Mouse (Mus musculus) midbrain, embryonic 10.5 days (tissue): ENCODE data around the gene Gna14. TPM values are rescaled to one million over a fixed set of nuclear protein-coding genes. Genes with fewer than 3 reads are reported as not detected.

Source experiments
- DNase-seq: peaks from one replicate; pipeline ENCODE4 v3.0.0-alpha.2; 2017; ENCODE audit warnings: low spot score
- H3K27ac ChIP-seq: fragments of 300-500 bp; sonication (generic); replicated peaks from 2 replicates; pipeline ENCODE4 v1.5.1; 2016; ENCODE audit warnings: mild to moderate bottlenecking
- H3K27me3 ChIP-seq: fragments of 300-500 bp; sonication (generic); 2 replicates; pipeline ENCODE4 v1.6.1; 2016; ENCODE audit warnings: low read depth, mild to moderate bottlenecking; ENCODE audit not compliant: poor library complexity, severe bottlenecking
- H3K36me3 ChIP-seq: fragments of 300-500 bp; sonication (generic); 2 replicates; pipeline ENCODE4 v1.6.1; 2016; ENCODE audit warnings: mild to moderate bottlenecking, moderate library complexity
- H3K4me1 ChIP-seq: fragments of 300-500 bp; sonication (generic); 2 replicates; pipeline ENCODE4 v1.6.1; 2016
- H3K4me3 ChIP-seq: fragments of 300-500 bp; sonication (generic); 2 replicates; pipeline ENCODE4 v1.5.1; 2016; ENCODE audit warnings: mild to moderate bottlenecking, moderate library complexity
- H3K9me3 ChIP-seq: fragments of 300-500 bp; sonication (generic); replicated peaks from 2 replicates; pipeline ENCODE4 v1.6.1; 2016; ENCODE audit warnings: mild to moderate bottlenecking
- WGBS: fragments of 180-500 bp; shearing (Covaris S2); methylation state at CpG from one replicate; pipeline ENCODE4 v1.1.7; 2016; 5-methylcytosine and 5-hydroxymethylcytosine counted together
- polyA plus RNA-seq: library from polyadenylated mRNA; unstranded; fragments of >200 nt; fragmentation: Nextera tagmentation; extraction: Ambion mirVana; gene quantifications from 2 replicates; pipeline ENCODE4 v1.2.1, GENCODE M21; 2016

The Gna14 gene
- polyA plus RNA-seq, 1 experiment from 2014 or later = 0.58 TPM

DNA sequence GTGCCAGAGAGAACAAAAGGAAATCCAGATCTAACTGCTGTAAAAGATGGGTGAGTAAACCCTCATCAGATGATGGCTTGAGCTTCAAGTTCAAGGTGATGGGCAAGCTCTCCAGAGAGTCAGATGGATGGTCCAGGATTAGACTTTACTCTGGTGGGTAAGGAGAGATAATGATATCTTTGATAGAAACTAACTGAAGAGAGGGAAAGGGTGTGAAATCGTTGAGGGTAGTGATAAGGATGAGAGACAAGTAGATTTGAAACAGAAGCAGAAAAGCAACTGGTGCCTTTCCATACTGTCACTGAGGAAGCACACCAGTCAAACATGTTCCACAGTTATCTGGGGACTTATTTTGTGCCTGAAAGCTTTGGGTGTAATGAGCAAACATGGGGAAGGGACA lies 56.9 kb downstream of the Gna14 start:
- H3K4me1 ChIP-seq = peaks cover 13% of the 10 kb centered on the region
- WGBS = 88% methylated on average over 1 of the region's 1 CpGs

DNA sequence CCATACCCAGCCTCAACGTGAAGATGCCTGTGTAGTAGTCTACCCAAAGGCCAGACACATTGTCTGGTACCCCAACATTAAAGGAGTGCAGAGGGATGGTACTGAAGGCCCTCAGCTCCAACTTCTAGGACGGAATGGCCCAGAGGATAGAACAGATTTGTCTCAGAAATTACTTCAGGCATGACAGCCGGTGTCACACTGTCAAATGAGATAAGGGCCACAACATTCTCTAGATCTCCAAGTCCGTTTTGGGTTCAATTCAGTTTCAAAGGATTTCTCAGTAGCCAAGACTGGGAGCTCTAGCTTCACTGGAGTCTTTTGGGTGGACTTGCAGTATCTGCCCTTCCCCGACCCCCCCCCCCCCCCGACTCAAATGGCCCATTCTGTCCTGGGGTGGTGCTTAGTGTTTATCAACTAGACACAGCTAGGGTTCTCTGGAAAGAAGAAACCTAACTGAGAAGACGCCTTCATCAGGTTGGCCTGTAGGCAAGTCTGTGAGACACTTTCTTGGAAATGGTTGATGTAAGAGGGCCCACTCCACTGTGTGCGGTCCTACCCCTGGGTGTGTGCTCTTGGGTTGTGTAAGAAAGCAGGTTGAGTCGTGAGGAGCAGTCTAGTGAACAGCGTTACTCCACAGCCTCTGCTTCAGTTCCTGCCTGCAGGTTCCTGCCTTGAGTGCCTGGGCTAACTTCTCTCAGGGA lies 59.4 kb downstream of the Gna14 start:
- no peak overlapping the region for H3K27ac ChIP-seq
- WGBS = 90% methylated on average over 10 of the region's 10 CpGs
- H3K9me3 ChIP-seq = no peaks in the 10 kb centered on the region
- no peaks in the 10 kb centered on the region for H3K27me3 ChIP-seq
- no peaks in the 10 kb centered on the region for H3K36me3 ChIP-seq
- no peak for DNase-seq
- no peak overlapping the region for H3K4me3 ChIP-seq
- peaks cover 13% of the 10 kb centered on the region for H3K4me1 ChIP-seq

More for the DNA sequence above, 56.9 kb downstream of the Gna14 start:
- no peak overlapping the region for H3K27ac ChIP-seq
- no peaks in the 10 kb centered on the region for H3K27me3 ChIP-seq
- H3K36me3 ChIP-seq = no peaks in the 10 kb centered on the region
- DNase-seq = no peak
- H3K4me3 ChIP-seq = no peak overlapping the region
- no peaks in the 10 kb centered on the region for H3K9me3 ChIP-seq

DNA sequence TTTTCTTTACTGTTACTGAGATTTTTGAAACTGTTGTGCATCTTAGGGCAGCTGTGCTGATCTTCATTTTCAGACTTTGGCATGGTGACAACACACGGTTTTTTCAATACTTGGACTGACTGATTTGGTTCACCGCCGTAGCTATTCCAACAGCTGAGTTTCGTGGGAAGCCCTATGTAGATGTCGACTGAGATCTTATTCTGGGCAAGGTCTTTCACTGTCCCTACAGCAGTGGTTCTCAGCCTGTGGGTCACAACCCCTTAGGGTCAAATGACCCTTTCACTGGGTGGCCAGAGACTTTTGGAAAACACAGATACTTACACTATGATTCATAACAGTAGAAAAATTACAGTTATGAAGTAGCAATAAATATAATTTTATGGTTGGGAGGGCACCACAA lies 60.5 kb downstream of the Gna14 start:
- Histone ChIP-seq H3K4me1 (peaks cover 11% of the 10 kb centered on the region), H3K9me3 (no peaks in the 10 kb centered on the region), H3K4me3 (no peak overlapping the region), H3K27ac (no peak overlapping the region), H3K36me3 (no peaks in the 10 kb centered on the region), H3K27me3 (no peaks in the 10 kb centered on the region)
- DNase-seq = no peak
- 92% methylated on average over 5 of the region's 5 CpGs for WGBS

DNA sequence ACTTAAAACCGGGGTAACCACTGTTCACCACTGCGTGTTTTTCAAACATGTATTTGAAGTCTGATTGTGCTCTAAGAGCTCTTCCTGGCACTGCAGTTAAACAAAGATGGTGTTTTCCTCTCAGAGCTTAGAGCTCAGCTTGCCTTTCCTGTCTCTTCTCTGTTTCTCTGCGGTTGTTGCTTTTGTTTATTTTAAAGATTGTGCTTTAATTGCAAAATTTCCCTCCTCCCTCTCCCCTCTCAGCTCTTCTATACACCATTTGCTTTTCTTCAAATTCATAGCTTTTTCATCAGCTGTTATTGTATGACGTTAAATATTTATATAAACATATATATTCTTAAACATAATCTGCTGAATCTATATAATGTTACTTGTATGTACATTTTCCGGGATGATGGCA lies 66.5 kb downstream of the Gna14 start:
- WGBS = 77% methylated on average over 5 of the region's 5 CpGs
- H3K9me3 ChIP-seq = no peaks in the 10 kb centered on the region
- DNase-seq = no peak
- H3K4me1 ChIP-seq = peaks cover 10% of the 10 kb centered on the region
- H3K27ac ChIP-seq = no peak overlapping the region
- peaks cover 8% of the 10 kb centered on the region; the same call in 1 of the 2 replicates for H3K27me3 ChIP-seq
- no peak overlapping the region for H3K4me3 ChIP-seq
- no peaks in the 10 kb centered on the region for H3K36me3 ChIP-seq

DNA sequence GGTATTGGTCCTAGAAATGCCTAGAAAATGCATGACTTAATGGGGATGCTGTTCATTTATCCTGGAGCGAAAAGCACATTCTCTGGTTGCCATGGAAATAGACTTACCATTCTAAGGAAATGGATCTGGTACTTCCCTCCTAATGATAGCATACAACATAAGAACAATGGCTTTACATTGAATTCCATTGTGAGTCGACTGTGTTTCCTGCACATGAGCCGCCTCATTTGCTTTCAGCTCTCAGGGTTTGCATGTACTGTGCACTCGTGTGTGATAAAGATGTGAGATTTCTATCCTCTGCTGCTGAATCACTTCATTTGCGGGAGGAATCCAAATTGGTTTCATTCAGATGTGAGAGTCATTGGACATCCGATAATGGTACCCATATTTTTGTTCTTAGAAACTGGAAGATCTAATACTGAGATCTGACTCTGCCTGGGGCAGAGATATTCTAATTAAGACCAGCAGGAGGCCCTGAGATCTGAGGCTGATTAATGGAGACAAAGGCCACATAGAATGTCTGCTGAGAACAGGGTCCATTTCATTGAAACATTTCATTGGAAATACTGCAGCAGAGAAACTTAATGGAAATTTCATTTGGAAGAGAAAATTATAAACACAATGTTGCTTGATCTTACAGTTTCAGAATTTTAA lies 71.3 kb downstream of the Gna14 start:
- Histone ChIP-seq H3K27ac (no peak overlapping the region), H3K9me3 (no peaks in the 10 kb centered on the region)

DNA sequence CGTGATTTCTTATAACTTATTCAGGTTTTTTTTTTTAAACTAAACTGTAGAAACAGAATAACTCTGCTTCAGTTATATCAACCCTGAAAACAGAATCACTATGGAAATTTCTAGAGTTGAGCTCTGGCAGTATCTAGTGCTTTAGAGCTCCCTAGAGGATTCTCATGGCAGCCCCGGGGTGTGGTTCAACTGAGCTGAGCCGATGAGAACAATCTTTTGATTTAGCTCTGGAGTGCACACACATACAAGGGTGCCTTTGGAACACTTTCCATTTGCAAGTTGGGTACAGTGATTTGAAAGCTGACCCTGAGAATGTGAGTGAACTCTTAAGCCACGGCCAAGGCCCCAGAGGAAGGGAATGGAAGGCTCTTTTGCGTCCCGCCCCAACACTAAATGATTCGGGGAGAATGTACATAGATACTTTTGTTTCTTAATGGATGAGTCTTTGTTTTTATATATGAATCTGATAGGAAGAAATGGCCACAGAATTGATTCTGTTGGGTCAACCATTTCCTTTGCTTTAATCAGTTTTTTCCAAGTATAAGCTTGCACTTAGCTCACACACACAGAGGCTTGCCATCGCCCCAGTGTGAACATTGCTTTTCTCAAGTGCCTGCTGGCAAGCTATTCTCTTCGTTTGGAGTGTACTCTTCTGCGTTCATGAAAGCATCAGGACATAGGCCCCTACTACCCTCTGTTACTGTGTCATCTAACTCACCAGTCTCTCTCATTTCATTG lies 75.0 kb downstream of the Gna14 start:
- Histone ChIP-seq H3K27ac (no peak overlapping the region), H3K9me3 (no peaks in the 10 kb centered on the region), H3K36me3 (no peaks in the 10 kb centered on the region), H3K27me3 (peaks cover 5% of the 10 kb centered on the region; the same call in 1 of the 2 replicates), H3K4me3 (no peak overlapping the region), H3K4me1 (peaks cover 14% of the 10 kb centered on the region)
- WGBS = 89% methylated on average over 10 of the region's 10 CpGs
- DNase-seq = no peak

More for the DNA sequence above, 71.3 kb downstream of the Gna14 start:
- 27% methylated on average over 6 of the region's 6 CpGs for WGBS
- no peak overlapping the region for H3K4me3 ChIP-seq
- peaks cover 12% of the 10 kb centered on the region; the same call in 1 of the 2 replicates for H3K27me3 ChIP-seq
- H3K4me1 ChIP-seq = peaks cover 14% of the 10 kb centered on the region
- DNase-seq = no peak
- no peaks in the 10 kb centered on the region for H3K36me3 ChIP-seq

DNA sequence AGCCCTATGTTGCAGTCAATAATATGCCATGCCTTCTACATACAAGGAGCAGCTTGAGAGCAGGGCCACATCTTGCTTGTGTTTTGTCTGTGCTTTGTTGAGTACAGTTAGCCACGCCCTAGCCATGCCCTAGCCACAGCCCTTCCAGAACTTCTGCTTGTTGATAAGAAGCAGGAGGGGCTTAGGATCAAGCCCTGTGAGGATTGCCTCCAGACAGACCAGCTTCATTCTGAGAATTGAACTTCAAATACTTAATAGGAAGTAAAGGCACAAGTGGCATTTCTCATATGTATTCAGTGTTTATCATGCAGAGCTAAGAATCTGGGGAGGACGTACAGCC lies 75.5 kb downstream of the Gna14 start:
- Histone ChIP-seq H3K9me3 (no peaks in the 10 kb centered on the region), H3K27me3 (0 out of 2 replicates have a peak, but pooled peaks cover 5% of the 10 kb centered on the region), H3K36me3 (no peaks in the 10 kb centered on the region), H3K4me3 (no peak overlapping the region), H3K4me1 (peaks cover 14% of the 10 kb centered on the region), H3K27ac (no peak overlapping the region)
- 74% methylated on average over 2 of the region's 2 CpGs for WGBS
- DNase-seq = no peak

DNA sequence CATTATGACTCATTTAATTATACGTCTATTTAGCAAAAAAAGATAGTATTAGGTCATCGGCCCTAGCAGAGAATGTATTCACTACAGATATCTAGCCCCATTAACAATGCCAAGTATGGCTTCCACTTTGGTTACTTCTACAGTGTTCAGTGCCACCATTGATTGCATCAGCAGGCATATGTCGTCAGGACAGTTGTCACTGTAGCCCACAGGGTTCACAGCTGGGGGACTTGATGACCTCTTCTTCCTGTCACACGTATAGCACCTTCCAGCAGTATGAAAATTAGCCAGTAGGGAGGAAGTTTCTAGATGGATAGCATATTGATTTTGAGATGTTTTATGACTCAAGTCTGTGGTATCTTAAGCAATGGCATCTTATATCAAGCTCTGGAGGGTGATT lies 78.6 kb downstream of the Gna14 start:
- Histone ChIP-seq H3K9me3 (no peaks in the 10 kb centered on the region), H3K4me1 (no peaks in the 10 kb centered on the region), H3K4me3 (no peak overlapping the region), H3K27ac (no peak overlapping the region), H3K36me3 (no peaks in the 10 kb centered on the region), H3K27me3 (no peaks in the 10 kb centered on the region)
- no peak for DNase-seq
- WGBS = 87% methylated on average over 4 of the region's 4 CpGs

DNA sequence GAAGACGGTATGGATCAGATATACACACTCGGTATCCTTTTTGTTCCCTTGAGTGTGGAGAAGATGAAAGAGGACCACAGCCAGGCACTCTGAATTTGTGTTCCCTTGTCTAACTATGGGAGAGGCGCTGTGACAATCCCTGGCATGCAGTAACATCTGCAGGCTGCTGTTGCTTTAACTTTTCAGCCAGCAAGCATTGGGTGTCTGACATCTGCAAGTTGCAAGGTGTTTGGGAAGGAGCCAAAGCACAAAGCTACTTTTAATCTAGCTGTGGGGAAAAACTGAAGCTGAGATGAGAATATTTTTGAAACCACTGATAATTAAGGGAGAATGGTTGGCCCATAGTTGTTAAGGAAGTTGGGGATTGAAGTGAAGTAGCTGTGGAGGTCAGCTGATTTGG lies 83.0 kb downstream of the Gna14 start:
- H3K4me3 ChIP-seq = no peak overlapping the region
- WGBS = 81% methylated on average over 3 of the region's 3 CpGs
- DNase-seq = no peak

DNA sequence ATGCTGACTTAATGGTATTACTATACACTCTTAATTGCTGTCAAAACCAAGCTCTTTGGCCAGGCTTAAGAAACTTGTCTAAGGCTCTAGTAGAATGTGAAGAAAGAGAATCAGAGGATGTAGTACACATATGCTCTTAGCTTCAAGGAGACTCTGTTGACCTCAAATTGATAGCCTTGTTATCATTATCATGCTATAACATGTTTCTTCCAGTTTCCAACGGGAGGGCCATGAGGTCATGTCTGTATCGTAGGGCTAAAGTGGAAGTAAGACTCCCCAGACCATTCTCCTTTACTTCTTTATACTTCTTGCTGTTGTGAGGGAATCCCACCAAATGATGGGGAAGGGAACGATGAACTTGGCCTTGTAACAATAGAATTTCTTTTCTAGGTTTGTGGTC lies 85.0 kb downstream of the Gna14 start:
- DNase-seq = no peak
- Histone ChIP-seq H3K4me3 (no peak overlapping the region), H3K36me3 (no peaks in the 10 kb centered on the region), H3K9me3 (no peaks in the 10 kb centered on the region), H3K27ac (no peak overlapping the region), H3K4me1 (no peaks in the 10 kb centered on the region), H3K27me3 (no peaks in the 10 kb centered on the region)
- 90% methylated on average over 3 of the region's 3 CpGs for WGBS

More for the DNA sequence above, 83.0 kb downstream of the Gna14 start:
- no peaks in the 10 kb centered on the region for H3K9me3 ChIP-seq
- no peaks in the 10 kb centered on the region for H3K36me3 ChIP-seq
- no peaks in the 10 kb centered on the region for H3K4me1 ChIP-seq
- H3K27ac ChIP-seq = no peak overlapping the region
- no peaks in the 10 kb centered on the region for H3K27me3 ChIP-seq

DNA sequence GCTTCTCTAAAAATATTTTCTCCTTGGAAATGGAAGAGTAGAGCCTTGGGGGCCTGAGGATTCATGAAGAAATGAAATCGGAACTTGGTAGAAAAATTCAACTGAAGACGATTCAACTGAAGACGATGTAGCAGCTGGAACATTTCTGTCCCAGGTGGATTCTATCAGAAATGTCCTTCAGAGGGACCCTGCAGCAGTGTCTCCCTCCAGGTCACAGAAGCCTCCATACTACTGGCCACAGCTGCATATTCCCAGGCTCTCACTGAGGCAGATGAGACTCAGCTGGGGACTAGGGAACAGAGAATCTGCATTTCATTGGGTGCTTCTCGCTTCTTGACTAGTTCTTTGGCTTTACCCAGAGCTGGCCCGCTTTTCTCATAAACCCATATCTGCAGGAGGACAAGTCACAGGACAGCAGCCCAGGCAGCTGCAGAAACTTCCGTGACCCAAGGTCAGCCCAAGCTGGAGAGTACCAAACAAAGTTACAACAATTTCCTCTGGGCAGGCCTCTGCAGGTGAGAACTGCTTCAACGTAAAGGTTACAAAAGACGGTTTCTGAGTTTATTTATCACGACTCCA lies 90.8 kb downstream of the Gna14 start:
- Histone ChIP-seq H3K4me1 (no peaks in the 10 kb centered on the region), H3K9me3 (no peaks in the 10 kb centered on the region), H3K27ac (no peak overlapping the region), H3K36me3 (no peaks in the 10 kb centered on the region), H3K27me3 (no peaks in the 10 kb centered on the region), H3K4me3 (no peak overlapping the region)
- WGBS = 95% methylated on average over 9 of the region's 9 CpGs
- DNase-seq = no peak

DNA sequence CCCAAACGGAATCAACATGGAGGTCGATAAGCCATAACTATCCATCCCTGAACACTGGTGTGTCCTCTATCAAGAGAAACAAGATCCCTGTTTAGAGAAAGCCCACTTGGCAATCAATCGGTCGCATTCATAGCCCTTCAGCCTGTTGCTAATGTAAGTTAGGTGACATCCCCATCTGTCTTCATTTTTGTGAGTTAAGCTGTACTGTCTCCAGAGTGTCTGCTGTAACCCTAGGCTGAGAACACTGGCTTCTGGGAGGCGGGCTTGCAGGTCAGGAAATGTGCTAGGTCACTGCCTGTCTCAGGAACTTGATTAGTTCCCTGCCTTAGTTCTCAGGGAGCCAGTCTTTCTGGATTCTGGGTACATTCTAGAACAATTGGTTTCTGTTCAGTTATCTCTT lies 91.5 kb downstream of the Gna14 start:
- H3K4me3 ChIP-seq = no peak overlapping the region
- WGBS = 88% methylated on average over 5 of the region's 5 CpGs
- no peaks in the 10 kb centered on the region for H3K4me1 ChIP-seq
- no peak overlapping the region for H3K27ac ChIP-seq
- H3K36me3 ChIP-seq = no peaks in the 10 kb centered on the region
- no peaks in the 10 kb centered on the region for H3K27me3 ChIP-seq
- H3K9me3 ChIP-seq = no peaks in the 10 kb centered on the region
- no peak for DNase-seq
